Mouse (Mus musculus): ENCODE measurements at regions not wholly inside any gene's neighbourhood (a gene's known extent, or its start where the extent isn't known, plus 50 kb on each side); places are given as distances from the start of the nearest gene placed in this dataset.
"Not testable (repeated sequence)": the region's sequence is repeated elsewhere in the genome, so short reads cannot be mapped to it uniquely, and the experiment has no call there.

DNA sequence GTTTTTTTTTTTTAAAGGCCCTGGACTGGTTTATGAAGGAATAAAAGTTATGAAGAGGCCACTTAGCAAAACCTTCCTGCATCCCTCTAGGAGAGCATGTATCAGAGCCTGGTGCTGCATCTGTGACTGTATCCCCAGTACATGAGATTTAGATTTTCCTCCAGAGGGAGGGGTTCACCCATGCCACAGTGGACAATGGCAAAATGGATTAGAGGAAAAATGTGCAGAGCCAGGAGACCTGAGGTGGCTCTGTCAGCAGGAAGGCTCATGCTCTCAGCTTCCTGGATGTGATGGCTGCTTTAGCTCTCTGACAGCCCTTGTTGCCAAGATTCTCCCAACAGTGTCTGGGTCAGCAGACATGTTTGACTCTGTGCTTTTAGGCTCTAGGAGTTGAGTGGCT, 298.2 kb downstream of the Eipr1 start:
- CTCF ChIA-PET, result no interaction called here

DNA sequence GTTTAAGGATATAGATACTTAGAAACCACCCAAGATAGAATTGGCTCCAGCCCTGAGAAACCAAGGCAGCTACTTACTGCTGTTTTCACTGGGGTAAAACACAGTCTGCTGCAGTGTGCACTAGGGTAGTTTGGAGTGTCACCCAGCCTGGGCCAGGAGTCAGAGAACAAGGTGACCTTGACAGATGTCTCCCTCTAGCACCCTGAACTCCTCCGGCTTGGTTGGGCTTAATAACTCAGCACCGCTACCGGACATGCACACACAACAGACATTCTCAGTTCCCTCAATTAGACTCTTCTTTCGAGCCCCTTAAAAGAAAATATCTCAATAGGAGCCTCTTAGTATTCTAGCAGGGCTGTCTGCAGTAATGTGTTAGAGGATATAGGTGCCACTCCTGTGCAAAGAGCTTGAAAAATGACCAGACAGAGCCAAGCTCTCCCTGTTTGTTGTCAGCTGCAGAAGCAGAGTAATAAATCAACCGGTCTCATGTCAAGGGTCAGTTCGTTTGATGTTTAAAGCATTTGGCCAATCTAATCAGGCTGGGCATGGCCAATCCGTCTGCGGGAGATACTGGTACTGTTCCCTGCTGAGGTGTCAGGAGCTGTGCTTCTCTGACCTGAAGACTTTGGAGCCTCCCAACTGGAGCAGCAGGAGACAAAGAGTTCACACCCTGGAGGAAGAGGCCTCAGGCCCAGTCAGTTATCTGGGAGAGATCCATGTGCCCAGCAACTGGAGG, 299.1 kb downstream of the Eipr1 start:
- CTCF ChIA-PET, result no interaction called here

DNA sequence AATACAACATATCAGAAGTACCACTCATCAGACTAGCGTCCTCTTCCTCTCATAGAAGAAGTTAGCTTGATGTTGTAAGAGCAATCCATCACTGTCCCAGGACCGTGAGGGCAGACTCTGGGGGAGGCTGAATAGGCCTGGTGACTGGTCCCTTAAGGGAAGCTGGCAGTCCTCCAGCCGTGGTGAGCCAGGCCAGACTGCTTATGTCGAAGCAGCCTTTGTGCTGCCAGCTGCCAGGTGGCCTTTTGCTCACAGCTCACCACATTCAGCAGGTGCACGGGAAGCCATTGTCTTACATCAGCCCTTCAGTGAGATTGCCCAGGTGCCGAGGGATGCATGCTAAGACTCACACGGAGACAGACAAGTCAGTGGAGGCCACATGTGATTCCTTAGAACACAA, 302.8 kb downstream of the Eipr1 start:
- CTCF ChIA-PET, result no interaction called here

DNA sequence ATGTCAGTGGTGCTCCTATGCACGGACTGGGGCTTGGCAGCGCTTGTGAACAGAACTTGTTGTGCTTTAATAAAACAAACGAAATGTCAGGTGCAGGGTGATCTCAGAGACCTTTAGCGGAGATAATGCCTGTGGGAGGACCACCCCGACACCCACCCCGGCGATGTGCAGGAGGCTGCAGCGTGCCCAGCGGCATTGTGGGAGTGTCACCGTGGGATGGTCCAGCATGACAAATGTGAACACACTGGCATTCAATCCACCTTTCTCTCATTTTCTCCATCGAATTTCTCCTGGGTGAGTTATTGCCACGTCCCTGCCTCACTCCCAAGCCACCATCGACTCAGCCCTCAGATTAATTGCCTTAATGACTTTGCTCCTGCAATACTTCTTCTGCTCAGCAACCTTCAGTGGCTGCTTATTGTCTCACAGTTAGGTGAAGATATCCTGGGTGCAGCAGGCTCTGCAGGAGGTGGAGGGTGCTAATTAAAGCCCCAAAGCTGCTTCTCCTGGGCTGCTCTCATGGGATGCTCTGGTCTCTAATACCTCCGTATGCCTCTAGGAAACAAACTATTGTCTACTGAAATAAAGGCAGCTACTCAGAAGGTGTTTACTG, 310.5 kb downstream of the Eipr1 start:
- CTCF ChIA-PET, result no interaction called here

DNA sequence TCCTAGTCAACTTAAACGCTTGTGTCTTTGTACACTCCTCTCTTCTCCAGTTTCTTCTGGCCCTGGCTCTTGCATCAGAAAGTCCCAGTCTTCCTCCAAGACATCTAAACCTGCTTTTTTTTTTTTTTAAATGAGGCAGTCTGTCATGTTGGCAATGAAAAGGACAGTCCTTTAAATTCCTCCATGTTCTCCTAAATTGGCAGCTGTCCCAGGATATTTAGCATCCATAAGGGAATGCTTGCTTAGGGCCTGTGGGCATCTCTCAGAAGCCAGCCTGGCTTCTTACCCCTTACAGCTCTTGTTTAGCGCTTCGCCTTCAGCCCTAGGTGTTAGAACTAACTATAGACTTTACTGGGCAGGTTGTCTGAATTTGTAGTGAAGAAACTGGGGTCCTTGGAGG, 311.2 kb downstream of the Eipr1 start:
- CTCF ChIA-PET, result no interaction called here

DNA sequence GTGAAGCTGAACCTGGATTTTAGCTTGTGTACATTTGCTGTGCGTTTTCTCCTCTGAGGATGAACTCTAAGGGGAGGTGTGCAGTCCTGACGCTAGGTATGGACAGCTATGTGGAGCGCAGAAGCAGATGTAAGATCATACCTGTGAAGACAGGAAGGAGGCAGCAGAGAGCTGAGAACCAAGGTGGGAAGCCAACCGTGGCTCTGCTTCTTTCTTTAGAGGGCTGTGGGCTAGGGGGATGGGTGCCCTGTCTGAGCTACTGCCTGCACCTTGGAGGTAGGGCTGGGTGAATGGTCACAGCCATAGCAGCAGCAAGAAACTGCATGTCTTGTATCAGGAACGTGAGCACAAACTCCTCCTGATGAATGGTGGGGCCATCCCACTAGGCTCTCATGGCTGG, 316.6 kb downstream of the Eipr1 start:
- CTCF ChIA-PET, result interaction anchor here (0.6 kb wide), 1 partner anchor 248 kb away, joined by 3 read pairs; no protein-coding TSS in a partner anchor

DNA sequence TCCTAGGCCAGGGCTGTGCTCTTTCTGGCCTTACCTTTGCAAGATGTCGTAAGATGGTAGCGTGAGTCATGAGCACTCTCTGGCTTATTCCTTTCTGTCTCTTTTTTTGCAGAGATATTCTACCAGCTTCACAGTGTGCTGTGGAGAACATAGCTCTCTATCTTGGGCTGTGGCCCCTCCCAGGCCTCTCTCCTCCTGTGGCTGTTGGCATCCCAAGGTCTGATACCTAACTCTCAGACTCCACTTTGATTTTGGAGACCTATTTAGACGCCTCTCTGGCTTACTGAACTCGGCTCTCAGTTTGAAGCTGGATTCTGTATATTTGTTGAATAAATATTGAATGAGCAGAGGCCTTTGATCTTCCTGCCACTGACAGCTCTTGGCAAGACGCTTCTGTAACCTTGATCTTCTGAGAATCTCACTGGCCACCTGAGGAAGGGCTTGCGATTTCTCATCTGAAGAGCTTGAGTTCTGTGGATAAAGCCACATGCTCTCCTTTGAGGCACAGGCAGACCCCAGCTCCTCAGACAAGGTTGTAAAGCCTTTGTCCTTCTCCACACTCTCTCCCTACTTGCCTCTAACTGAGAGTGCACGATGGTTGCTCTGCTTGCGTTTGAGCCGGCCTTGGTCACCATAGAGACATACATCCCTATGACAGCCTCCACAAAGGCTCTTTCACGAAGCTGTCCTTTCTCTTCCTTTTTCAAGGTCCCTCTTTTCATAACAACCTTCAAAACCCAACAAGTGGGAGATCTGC, 323.7 kb downstream of the Eipr1 start:
- CTCF ChIA-PET, result no interaction called here

DNA sequence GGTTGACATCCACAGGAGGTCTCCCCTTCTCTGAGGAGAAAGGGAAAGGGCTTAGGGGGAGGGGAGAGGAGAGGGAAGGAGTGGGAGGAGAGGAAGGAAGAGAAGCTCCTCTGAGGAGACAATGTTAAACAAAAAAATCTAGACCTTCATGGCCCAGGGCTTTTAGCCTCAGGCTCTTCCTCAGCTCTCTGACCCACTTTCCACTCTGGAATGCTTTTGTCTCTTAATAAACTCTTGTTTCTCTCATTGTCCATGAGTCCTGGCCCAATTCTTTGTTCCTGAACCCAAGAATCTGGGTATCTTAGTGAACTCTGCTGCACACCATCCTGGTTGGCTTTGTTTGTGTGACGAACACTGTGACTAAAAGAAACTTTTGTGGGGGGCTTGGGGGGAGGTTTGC, 325.0 kb downstream of the Eipr1 start:
- CTCF ChIA-PET, result no interaction called here

DNA sequence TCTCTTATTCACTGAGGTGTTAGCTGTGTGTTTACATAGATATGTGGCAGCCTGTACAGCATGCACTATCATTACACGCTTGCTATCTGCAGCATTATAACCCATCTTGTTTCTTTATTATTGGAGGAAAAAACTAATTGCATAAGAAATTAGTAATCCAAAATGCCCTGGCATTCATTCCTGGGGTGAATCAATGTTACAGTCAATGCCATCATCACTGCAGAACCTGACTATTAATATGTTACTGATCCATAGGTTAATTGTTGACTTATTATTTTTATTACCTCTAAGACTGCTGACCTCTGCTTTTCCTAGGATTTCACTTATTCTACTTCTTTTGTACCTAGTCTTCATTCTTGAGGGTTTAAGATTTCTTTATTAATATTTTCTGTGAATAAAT, 327.4 kb downstream of the Eipr1 start:
- CTCF ChIA-PET, result no interaction called here

DNA sequence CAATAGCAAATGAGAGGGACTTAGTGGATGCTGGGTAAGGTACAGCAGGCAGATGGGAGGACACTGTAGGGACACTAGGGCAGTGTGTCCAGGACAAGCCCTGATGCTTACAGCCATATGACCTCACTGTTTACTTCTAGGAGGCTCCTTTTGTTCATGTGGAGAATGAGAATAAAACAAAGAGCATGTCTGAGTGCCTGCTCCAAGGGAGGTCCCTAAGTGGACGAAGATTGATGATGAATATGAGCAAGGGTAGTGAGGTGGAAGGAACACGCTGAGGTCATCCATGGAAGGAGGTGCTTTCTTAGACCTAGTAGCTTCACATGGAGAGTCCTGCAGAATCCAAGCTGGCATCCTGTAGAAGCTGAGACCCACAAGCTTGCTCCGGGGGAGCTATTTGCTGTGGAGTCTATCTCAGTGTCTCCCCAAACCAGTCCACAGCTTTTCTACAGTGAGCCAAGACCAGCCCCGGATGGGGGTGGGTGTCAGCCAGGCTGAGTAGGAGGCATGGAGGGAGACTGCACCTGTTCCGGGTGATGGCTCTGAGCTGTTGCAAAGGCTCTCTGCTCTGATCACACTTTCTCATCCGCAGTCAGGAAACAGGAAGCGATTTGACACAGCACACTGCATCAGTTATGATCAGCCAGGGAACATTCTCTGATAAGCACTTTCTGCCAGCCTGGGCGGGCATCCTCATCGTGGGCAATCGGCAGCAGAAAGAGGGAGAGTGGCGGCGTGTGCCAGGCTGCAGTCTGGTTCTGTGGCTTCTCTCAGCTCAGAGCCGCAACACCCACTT, 332.0 kb downstream of the Eipr1 start:
- CTCF ChIA-PET, result no interaction called here

DNA sequence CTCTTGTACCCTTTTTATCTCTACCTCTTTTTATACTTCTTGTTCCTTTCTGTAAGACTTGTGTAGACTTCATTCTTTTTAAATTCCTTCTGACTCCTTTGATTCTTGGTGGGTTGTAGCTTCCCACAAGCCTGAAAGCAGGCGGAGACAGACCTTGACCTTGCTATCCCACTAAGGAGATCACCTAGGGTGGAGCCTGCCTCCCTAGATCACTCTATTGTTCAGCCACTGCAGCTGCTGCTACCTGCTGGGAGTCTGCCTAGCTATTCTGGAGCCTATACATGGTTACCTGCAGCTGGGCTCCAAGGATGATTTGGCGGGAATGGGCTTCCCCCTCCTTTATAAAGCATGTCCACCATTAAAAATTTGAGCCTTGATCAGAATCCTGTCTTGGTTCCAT, 335.6 kb downstream of the Eipr1 start:
- CTCF ChIA-PET, result not testable (repeated sequence)

DNA sequence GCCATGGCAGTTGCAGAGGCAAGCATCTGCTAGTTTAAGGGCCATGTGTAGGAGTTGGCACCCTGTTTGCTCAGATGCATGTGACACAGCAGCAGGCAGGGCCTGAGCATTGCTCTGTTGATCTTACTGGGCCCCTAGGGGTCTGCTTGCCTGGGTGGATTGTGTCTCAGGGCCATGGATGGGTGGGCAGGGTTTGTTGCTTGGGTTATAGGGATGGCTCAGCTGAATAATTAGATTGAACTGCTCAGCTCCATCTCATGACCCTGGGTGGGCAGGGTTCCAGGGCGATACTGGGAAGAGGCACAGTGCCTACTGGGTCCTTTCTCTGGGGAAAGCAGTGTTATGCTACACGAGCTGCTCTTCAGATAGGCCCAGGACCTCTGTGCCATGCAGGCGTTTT, 338.0 kb downstream of the Eipr1 start:
- CTCF ChIA-PET, result no interaction called here

DNA sequence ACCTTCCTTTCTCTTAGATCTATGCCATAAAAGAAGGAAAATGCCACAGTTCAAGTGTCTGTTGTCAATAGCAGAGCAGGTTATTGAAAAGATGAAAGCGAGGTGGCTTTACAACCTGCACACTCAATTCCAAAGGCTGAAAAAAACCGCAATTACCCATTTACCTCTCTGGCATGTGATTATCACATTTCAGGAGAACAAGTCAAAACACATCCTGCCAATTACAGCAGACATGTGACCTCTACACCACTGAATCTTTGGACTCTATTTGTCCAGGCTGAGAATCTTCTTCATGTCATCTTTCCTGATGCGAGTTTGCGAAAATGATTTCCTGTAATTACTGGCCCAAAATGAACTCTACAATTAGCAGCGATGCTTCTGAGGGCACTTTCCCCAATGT, 338.8 kb downstream of the Eipr1 start:
- CTCF ChIA-PET, result no interaction called here

DNA sequence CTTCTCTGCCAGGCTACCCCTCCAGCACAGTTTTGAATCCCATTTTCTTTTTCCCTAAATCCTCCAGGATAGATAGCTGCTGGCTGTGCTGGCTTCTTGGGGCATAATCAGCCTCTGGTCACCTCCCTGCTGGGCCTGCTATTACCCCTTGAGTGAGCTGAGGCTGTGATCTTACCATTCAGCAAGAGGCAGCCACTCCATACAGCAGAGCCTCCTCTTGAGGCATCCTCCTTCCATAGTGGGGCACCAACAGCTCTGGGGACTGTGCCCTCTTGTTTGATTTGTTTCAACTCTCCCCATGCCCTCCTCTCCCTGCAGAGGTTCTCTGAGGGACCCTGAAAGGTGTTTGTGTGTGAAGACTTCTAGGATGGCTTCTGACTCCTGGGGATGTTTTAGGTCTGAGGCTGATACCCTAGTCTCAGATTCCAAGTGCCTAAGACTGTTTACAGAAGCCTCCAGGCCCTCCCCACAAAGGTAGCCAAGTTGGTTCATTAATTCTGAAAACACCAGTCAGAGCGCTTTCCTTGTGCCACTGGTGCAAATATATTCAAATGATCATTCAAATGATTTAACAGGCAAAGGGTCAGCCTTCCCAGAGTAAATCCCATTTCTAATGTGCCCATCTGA, 343.9 kb downstream of the Eipr1 start:
- CTCF ChIA-PET, result no interaction called here

DNA sequence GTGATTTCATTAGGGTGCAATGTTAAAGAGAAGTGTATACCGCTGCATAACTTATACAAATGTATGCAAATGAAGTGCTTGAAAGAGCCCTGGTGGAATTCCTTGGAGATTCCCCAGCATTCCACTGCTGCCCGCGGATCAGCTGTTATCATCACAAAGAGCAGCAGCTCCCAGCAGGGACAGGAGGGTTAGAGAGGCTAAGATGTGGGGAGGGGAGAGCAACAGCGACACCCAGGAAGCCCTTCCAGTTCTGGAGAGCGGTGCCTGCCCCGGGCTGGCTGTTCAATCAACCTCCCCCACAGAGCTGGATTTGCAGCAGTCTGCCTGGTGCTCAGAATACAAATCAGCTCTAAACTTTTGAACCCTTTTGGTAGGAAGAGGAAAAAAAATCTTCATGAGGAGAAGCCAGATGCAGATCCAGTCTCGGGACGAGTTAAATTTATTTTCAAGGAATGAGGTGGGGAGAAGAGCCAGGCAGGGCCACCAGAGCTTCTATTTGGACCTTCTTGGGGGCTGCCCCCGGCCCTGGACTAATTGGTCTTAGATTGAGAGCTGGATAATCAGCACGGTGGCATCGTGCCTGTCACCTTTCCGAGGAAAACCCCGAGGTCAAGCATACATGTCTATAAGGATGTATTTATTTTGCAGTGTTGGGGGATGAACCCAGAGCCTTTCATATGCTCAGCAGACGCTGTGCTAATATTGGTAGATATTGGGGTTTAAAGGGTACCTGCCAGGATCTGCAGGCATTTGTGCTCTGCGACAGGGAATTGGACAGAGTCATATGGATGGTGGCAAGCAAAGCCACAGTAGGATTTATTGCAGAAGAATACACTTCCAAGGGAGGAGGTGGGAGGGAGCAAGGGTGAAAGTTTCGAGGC, 344.7 kb downstream of the Eipr1 start:
- CTCF ChIA-PET, result no interaction called here

DNA sequence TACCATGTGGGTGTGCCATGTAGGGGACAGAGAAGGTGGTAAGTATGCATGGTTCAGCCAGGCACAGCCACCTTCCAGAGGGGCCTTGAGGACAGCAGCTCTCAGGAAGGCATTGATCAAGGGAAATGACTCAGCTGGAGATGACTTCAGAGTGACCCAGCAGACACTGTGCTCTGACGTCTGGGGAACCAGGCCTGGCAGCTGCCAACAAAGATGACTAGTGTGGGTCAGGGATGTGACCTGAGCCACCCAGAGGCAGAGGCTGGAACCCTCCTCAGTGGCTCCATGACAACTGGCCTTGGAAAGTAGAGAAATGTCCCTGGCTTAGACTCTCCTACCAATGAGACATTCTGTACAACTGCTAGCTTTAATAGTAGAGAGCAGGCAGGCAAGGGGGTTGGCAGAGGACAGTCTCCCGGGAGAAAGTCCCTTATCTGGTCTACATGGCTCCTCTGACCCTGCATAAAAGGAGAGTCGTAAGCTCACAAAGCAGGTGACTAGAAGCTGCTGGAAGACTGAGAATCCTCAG, 348.5 kb downstream of the Eipr1 start:
- CTCF ChIA-PET, result no interaction called here

DNA sequence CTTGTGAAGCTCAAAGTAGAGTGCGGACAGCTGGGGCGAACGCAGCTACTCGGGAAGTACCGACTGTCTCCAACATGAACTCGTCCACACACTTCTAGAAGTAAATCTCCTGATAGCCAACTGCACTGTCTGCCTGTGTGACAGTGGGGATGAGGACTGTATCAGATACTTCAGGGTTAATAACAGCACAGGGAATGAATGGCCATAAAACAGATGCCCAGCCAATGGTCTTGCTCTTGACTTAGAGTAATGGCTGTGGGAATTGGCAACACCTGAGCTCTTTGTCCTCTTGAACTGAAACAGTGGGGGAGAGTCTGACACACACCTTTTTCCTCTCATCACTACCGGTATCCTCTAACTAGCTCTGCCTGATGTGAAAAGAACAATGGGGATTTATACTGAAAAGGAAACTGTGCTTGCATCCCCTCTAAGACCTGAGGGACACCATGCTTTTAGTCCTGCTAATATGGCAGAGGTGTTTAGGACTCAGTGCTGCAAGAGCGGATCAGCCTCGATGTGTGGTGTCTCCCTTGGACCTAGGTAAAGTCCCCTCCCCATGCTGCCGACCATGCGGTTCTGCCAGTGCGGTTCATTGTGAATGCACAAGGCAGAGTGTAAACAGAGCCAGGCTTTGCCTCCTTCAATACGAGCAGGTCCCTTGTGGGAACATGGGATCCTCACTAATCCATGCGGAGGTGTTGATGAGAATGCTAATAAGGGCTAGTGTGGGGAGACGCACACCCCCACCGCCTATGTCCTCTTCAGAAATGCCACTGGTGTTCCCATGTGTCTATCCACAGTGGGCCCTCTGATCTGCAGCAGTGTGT, 355.5 kb downstream of the Eipr1 start:
- CTCF ChIA-PET, result no interaction called here

DNA sequence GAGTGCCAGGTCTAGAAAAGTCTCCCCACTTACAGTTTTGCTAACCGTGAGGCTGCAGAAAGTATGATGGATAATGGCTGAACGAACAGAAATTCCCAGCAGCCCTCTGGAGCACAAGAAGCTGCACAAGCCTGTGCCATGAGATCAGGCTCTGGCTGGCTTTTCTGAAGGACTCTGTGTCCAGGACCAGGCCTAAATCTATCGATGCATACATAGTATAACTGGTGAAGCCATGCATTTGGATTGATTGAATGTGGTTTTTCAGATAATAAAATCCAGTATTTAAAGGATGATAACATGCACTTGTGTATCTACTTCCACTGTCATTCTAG, 356.1 kb downstream of the Eipr1 start:
- CTCF ChIA-PET, result no interaction called here

DNA sequence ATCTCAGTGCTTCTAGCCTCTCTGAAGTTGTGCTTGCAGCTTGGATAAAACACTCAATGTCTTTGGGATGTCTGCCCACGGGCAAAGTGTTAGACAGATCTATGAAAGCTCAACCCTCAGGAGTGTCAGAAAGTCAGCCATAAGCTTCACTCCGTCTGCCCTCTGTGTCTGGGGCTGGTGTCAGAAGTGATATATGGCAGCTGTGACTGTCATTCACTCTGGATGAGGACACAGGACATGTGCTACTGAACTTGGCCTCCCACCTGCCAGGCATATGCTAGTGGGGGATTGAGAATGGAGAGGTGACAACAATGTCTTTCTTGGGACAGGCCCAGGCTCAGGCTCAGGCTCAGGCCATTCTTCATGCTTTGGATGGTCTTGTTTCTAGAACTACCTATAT, 366.7 kb downstream of the Eipr1 start:
- CTCF ChIA-PET, result no interaction called here

DNA sequence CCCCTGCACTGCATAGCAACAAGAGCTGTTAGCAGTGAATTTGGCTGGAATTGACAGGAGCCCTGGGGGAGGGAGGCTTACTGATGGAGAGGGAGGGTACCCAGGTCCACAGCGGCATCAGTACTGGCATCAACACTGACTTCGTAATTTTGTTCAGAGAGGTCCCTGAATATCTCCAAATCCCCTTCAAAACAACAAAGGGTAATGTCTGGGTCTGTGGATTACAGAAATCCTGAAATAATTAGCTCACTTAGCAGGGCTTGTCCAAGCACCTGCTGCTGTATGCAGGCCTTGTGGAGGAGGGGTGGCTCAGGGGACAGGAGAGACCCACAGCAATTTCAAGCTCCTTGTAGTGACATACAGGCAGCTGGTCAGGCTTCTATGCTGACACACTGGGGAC, 369.6 kb downstream of the Eipr1 start:
- CTCF ChIA-PET, result no interaction called here

Data from spleen, embryonic (tissue).